ENCODE assay signal across 12 mouse cellular contexts in genomic region chr12:12738631-12739331, GRCm38 (mm10).
DNase-seq lines count a peak whose midpoint lies in the region; ATAC-seq lines count a peak whose summit lies in the region.
"Had no signal": no experiment of that assay in that cellular context is flagged by ENCODE, and none has a peak within 500 bp of the region (broad histone marks: within the 10 kb centered on the region; RNA-seq: fewer than 3 reads in every experiment).

No protein-coding gene starts in this region.

- H3K36me3 ChIP-seq in lung, embryonic 15.5 days = no peaks in the 10 kb centered on the region
- no peaks in the 10 kb centered on the region for H3K36me3 ChIP-seq in embryonic facial prominence, embryonic 14.5 days (ENCODE audit: control insufficient read depth, insufficient read depth, low read length)
- no peaks in the 10 kb centered on the region for H3K36me3 ChIP-seq in limb, embryonic 11.5 days (ENCODE audit: control insufficient read depth, insufficient read depth, low read length)
- no peaks in the 10 kb centered on the region for H3K36me3 ChIP-seq in heart, embryonic 11.5 days (ENCODE audit: control insufficient read depth, insufficient read depth, low read length)

- peaks cover 24% of the 10 kb centered on the region for H3K4me1 ChIP-seq in lung, embryonic 15.5 days
- H3K4me1 ChIP-seq in embryonic facial prominence, embryonic 14.5 days (ENCODE audit: control insufficient read depth, insufficient read depth, low read length) = peaks cover 11% of the 10 kb centered on the region; the same call in 1 of the 2 replicates
- peaks cover 12% of the 10 kb centered on the region for H3K4me1 ChIP-seq in limb, embryonic 11.5 days (ENCODE audit: control insufficient read depth, insufficient read depth, low read length)
- peaks cover 2% of the 10 kb centered on the region; the same call in 1 of the 2 replicates for H3K4me1 ChIP-seq in heart, embryonic 11.5 days (ENCODE audit: control insufficient read depth, insufficient read depth, low read length)

- 16% methylated on average over 12 of the region's 12 CpGs for WGBS in lung, embryonic 15.5 days
- 18% methylated on average over 12 of the region's 12 CpGs for WGBS in embryonic facial prominence, embryonic 14.5 days
- 20% methylated on average over 12 of the region's 12 CpGs for WGBS in limb, embryonic 11.5 days
- WGBS in heart, embryonic 11.5 days (ENCODE audit: insufficient replicate concordance) = 52% methylated on average over 12 of the region's 12 CpGs

- no peak overlapping the region for H3K9ac ChIP-seq in lung, embryonic 15.5 days
- H3K9ac ChIP-seq in embryonic facial prominence, embryonic 14.5 days (ENCODE audit: low read depth, low read length) = no peak overlapping the region
- H3K9ac ChIP-seq in limb, embryonic 11.5 days (ENCODE audit: low read length) = no peak overlapping the region
- H3K9ac ChIP-seq in heart, embryonic 11.5 days (ENCODE audit: low read depth, low read length) = no peak overlapping the region

- ATAC-seq in lung, embryonic 15.5 days (ENCODE audit: borderline replicate concordance, extremely low read depth, low FRiP score, low TSS enrichment) = 0 out of 2 replicates have a peak, but pooled peaks have one; percentile 59
- peak; percentile 91 for ATAC-seq in embryonic facial prominence, embryonic 14.5 days (ENCODE audit: low read depth)
- ATAC-seq in limb, embryonic 11.5 days (ENCODE audit: insufficient number of reproducible peaks, low FRiP score, low TSS enrichment, low read depth) = no peak
- ATAC-seq in heart, embryonic 11.5 days (replicated peaks; ENCODE audit: insufficient number of reproducible peaks, low FRiP score, low TSS enrichment) = no peak

- H3K4me2 ChIP-seq in lung, embryonic 15.5 days = no peak overlapping the region
- H3K4me2 ChIP-seq in embryonic facial prominence, embryonic 14.5 days (ENCODE audit: low read depth, low read length) = peak overlapping the region; percentile 3; the same call in 1 of the 2 replicates
- no peak overlapping the region for H3K4me2 ChIP-seq in limb, embryonic 11.5 days (ENCODE audit: low read depth, severe bottlenecking)
- H3K4me2 ChIP-seq in heart, embryonic 11.5 days = no peak overlapping the region

- H3K27me3 ChIP-seq in lung, embryonic 15.5 days = no peaks in the 10 kb centered on the region
- H3K27me3 ChIP-seq in embryonic facial prominence, embryonic 14.5 days (replicated peaks; ENCODE audit: control insufficient read depth, insufficient read depth, low read length) = no peaks in the 10 kb centered on the region
- H3K27me3 ChIP-seq in limb, embryonic 11.5 days (ENCODE audit: control insufficient read depth, insufficient read depth, low read length) = no peaks in the 10 kb centered on the region
- H3K27me3 ChIP-seq in heart, embryonic 11.5 days (ENCODE audit: control insufficient read depth, insufficient read depth, low read length) = no peaks in the 10 kb centered on the region

- no peaks in the 10 kb centered on the region for H3K9me3 ChIP-seq in lung, embryonic 15.5 days
- H3K9me3 ChIP-seq in embryonic facial prominence, embryonic 14.5 days (ENCODE audit: control insufficient read depth, low read length) = no peaks in the 10 kb centered on the region
- H3K9me3 ChIP-seq in limb, embryonic 11.5 days (ENCODE audit: control insufficient read depth, low read length) = no peaks in the 10 kb centered on the region
- no peaks in the 10 kb centered on the region for H3K9me3 ChIP-seq in heart, embryonic 11.5 days (replicated peaks; ENCODE audit: control insufficient read depth, low read length)

- no peak overlapping the region for H3K4me3 ChIP-seq in lung, embryonic 15.5 days
- no peak overlapping the region for H3K4me3 ChIP-seq in embryonic facial prominence, embryonic 14.5 days (ENCODE audit: low read depth, low read length)
- no peak overlapping the region for H3K4me3 ChIP-seq in limb, embryonic 11.5 days (ENCODE audit: low read depth, low read length)
- H3K4me3 ChIP-seq in heart, embryonic 11.5 days (ENCODE audit: low read depth, low read length) = no peak overlapping the region

- DNase-seq in lung, postnatal 4 days = no peak
- peak; percentile 5 for DNase-seq in brain, adult 2 months (ENCODE audit: low read depth, low spot score)
- peak; percentile 93 for DNase-seq in embryonic facial prominence, embryonic 14.5 days (ENCODE audit: low spot score)
- DNase-seq in limb, embryonic 11.5 days (ENCODE audit: low spot score) = peak; percentile 42
- no peak for DNase-seq in left cerebral cortex, adult 8-10 months (ENCODE audit: low spot score in 2 of 2)
- DNase-seq in adrenal gland, postnatal 25 days = no peak
- DNase-seq: adrenal gland, postnatal 10 days; cerebellum, postnatal 36 days; gastrocnemius, postnatal 14 days; lung, adult 2 months had no signal

- H3K27ac ChIP-seq in lung, embryonic 15.5 days = peak overlapping the region; percentile 18
- H3K27ac ChIP-seq in embryonic facial prominence, embryonic 14.5 days (replicated peaks; ENCODE audit: low read depth, low read length) = 0 out of 2 replicates have a peak overlapping the region, but pooled peaks have one; percentile 24
- no peak overlapping the region for H3K27ac ChIP-seq in limb, embryonic 11.5 days (replicated peaks; ENCODE audit: low read depth, low read length)
- H3K27ac ChIP-seq in heart, embryonic 11.5 days (ENCODE audit: low read depth, low read length) = no peak overlapping the region

Comparison
In these comparisons a context has a peak if more than half of its experiments do, and no peak if none do; other contexts are left out.
1. ATAC-seq: peak in lung, embryonic 15.5 days (single experiment) and embryonic facial prominence, embryonic 14.5 days (single experiment); none in limb, embryonic 11.5 days (single experiment) and heart, embryonic 11.5 days (single experiment).
2. H3K27ac ChIP-seq: peak in lung, embryonic 15.5 days (single experiment) and embryonic facial prominence, embryonic 14.5 days (single experiment); none in limb, embryonic 11.5 days (single experiment) and heart, embryonic 11.5 days (single experiment).
3. DNase-seq: peak in brain, adult 2 months (single experiment), embryonic facial prominence, embryonic 14.5 days (single experiment) and limb, embryonic 11.5 days (single experiment); none in lung, postnatal 4 days (0 of 2), left cerebral cortex, adult 8-10 months (0 of 2) and adrenal gland, postnatal 25 days (single experiment).